Mouse (Mus musculus) right cerebral cortex, postnatal 4 days (tissue): Measurements from ENCODE around the gene Tecr.
"Not testable (repeated sequence)": the region's sequence is repeated elsewhere in the genome, so short reads cannot be mapped to it uniquely, and the experiment has no call there.

ENCODE experiments used
- DNase-seq: peaks from one replicate; pipeline ENCODE4 v3.0.0-alpha.2; 2022

The Tecr gene

DNA sequence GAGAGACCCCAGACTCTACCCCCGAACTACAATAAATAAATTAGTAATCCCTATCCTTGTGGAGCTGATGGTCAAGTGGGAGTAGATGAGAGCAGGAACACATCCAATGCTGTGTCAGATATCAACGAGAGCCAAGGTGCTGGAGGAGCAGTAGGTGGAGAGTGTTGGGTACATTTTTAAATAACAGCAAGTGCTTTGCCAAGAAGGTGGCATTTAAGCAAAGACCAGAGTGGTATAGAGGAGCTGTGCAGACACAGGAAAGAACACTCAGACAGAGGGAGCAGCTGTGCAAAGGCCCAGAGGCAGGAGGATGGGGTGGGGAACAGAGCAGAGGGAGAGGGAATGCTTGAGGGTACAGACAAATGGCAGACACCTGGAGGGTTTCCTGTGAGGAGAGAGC is 9.3 kb upstream of the Tecr start:
- DNase-seq = no peak

DNA sequence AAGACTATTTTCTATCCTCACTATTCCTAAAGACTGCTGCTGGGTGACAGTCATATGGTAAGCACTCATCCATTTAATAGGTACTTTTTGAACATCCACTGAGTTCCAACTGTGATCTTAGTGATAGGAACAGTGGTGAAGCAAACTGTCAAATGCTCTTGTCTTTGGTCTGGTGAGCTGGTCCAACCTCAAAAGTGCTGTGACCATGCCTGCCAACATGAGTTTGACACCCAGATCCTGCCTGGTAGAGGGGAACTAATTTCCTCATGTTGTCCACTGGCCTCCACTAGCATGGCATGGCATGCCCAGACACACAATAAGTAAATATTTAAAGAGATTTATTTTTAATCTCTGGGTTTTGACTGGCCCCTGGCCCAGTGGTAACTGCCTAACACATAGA is 8.9 kb upstream of the Tecr start:
- DNase-seq = no peak

DNA sequence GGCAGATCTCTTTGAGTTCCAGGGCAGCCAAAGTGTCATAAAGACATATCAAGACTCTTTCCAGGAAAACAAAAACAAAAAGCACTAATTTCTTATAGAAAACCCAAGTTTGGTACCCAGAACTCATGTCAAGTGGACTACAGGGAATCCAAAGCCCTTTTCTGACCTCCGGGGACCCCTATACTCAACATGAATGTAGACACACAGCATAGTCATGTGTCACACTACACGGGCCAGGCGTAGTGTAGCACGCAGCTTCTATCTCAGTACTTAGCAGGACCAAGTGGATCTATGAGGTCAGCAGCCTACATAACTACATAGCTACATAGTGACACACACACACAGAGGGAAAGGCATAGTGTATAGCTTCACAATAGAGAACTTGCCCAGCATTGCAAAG is 5.9 kb upstream of the Tecr start:
- DNase-seq = no peak

DNA sequence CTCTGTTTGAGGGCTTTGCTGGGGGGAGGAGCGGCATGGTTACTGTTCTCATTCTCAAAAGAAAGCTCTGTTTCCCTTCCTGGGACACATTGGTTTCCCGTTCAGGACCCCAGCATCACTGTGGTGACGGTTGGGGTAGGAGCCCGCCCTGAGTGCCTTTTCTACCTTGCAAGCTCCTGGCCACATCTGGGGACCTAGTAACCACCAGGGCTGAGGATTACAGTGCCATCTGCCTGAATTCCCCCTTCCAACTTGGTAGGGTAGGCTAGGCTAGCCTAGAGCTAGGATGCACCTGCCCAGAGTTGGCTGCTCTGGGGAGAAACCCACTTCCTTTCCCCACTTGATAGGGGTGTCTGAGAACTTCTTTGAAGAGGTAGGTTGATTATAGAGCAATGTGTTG is 4.2 kb upstream of the Tecr start:
- no peak for DNase-seq

- no peak for DNase-seq
Measured at GRCm38 (mm10) chr8:83609547-83610180, 1.9 kb upstream of the Tecr start.

DNA sequence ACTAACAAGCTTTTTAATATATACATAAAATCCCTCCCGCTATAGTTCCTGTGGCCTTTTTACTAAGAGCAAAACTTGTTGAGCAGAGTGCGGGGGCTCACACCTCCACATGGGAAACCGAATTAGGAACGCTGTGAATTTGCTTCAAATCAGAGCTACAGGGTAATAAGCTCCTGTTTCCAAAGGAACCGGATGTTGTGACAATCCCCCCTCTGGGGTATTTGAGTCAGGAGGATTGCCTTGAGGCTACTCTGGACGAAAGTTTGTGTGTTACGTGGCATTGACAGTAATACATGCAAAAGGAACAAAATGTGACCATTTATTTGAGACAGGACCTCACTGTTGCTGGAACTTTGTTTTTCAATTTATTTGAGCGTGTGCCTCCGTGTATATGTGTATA is 1.3 kb upstream of the Tecr start:
- DNase-seq = no peak

- DNase-seq = peak; percentile 72
Measured at GRCm38 (mm10) chr8:83608398-83608829, 643 bp upstream of the Tecr start.

GRCm38 (mm10) chr8:83602650-83603029 is 5.1 kb downstream of the Tecr start:
- DNase-seq = no peak

GRCm38 (mm10) chr8:83599814-83600213 is 8.0 kb downstream of the Tecr start:
- DNase-seq = no peak

- DNase-seq = no peak
Measured at GRCm38 (mm10) chr8:83598146-83598545, 9.6 kb downstream of the Tecr start.

GRCm38 (mm10) chr8:83596369-83596768 is 11.4 kb downstream of the Tecr start:
- DNase-seq = no peak

GRCm38 (mm10) chr8:83595050-83595345 is 12.8 kb downstream of the Tecr start:
- not testable (repeated sequence) for DNase-seq

GRCm38 (mm10) chr8:83594167-83595049 is 13.4 kb downstream of the Tecr start:
- DNase-seq = peak; percentile 98

- no peak for DNase-seq
Measured at GRCm38 (mm10) chr8:83593325-83594166, 14.2 kb downstream of the Tecr start.

GRCm38 (mm10) chr8:83592682-83593081 is 15.1 kb downstream of the Tecr start:
- no peak for DNase-seq

- DNase-seq = no peak
Measured at GRCm38 (mm10) chr8:83590488-83591023, 17.2 kb downstream of the Tecr start.

DNA sequence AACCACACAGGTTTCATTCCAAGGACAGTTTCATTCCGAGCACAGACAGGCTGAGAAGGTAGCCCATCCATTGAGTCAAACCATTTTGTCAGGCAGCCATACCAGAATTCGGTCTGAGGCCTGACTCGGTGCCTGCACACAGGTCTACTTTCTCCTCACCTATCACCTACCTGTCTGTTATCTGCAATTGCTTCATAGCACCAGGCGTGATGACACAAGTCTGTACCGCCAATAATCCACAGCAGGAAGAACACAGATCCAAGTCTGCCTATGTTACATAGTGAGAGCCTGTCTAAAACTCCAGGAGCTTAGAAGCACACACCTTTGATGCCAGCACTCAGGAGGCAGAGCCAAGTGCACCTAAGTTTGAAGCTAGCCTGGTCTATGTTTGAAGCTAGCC is 18.9 kb downstream of the Tecr start:
- DNase-seq = no peak

DNA sequence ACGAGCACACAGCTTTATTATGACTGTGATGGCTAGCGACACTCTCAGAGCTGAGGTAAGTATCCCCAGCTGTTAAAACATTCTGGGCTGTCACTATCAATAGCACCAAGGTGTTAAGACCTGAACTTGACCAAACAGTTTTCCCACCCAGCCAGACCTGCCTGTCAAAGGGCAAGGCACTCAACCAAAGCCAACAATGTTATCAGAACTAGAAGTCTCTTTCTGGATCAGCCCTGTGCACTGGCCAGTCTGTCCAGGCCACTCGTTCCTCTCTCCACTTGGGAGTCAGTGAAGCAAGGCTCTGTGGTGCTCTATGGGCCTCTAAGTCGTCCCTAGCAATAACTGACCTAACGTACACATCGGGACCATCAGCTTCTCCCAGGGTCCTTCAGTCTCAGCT is 20.1 kb downstream of the Tecr start:
- DNase-seq = no peak

DNA sequence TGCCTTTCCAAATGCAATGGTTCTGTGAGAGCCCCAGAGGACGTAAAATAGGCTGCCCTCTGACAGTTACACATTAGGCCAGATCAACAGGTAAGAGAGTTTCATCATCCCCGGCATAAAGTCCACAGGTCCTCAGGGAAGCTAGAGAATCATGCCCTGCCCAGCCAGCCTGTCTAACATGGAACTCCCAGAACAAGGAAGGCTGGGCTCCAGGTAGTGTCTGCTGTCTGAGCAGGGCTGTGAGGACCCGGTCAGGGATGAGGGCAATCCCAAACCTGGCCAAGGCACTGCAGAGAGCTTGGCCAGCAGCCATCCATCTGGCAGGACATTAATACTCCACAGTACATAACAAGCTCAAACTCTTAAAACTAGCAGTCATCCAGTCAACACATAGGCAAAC is 22.4 kb downstream of the Tecr start:
- DNase-seq = no peak

- no peak for DNase-seq
Measured at GRCm38 (mm10) chr8:83584771-83585170, 23.0 kb downstream of the Tecr start.

DNA sequence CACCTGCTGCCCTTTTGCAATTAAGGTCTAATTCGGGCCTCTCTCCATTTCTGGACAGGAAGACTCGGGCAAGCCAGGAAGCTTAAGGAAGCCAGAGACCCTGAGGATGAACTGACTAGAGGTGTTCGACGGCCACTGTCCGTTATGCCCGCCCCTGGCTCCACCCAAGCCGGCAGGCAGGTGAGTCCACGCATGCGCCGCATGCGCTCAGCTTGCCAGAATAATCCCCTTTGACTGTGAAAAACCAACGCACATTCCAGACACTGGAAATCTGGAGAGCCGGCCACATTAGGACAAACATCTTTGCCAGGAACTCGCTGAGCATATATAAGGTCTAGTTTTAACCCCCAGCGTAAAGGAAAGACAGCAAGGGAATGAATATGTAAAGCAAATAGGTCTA is 24.5 kb downstream of the Tecr start:
- no peak for DNase-seq

- DNase-seq = no peak
Measured at GRCm38 (mm10) chr8:83582226-83582625, 25.5 kb downstream of the Tecr start.

GRCm38 (mm10) chr8:83580826-83581225 is 26.9 kb downstream of the Tecr start:
- DNase-seq = no peak

- DNase-seq = no peak
Measured at GRCm38 (mm10) chr8:83579676-83580075, 28.1 kb downstream of the Tecr start.
